Mouse (Mus musculus) central nervous system, embryonic 14 days (tissue): Measurements from ENCODE around the gene Trpm7. TPM values are rescaled to one million over a fixed set of nuclear protein-coding genes. Genes with fewer than 3 reads are reported as not detected.

Experiments used
- polyA plus RNA-seq: library from polyadenylated mRNA; depleted of rRNA; stranded (reverse); fragments of >200 nt; gene quantifications from 2 replicates; pipeline ENCODE4 v1.2.3, GENCODE M21; 2012; rRNA removed

Trpm7 gene
- 38.7 and 39.0 TPM in 2 replicates for polyA plus RNA-seq

GRCm38 (mm10) chr2:126875871-126876796 is at the start of gene Trpm7:
Gene Trpm7 (minus strand): TSS chr2:126876230.

GRCm38 (mm10) chr2:126783370-126783769 is 92.7 kb downstream of the Trpm7 start, which contains the start of gene Usp50:
Gene Usp50 (minus strand): TSS chr2:126783470.

Other genes with a start within 250 kb of the Trpm7 start
- gene Gabpb1, start 199.9 kb downstream of the Trpm7 start, polyA plus RNA-seq, result 38.4 and 42.1 TPM in 2 replicates
- 31.7 and 33.3 TPM in 2 replicates for gene Usp8, start 168.9 kb downstream of the Trpm7 start, polyA plus RNA-seq
- gene Usp50, start 92.8 kb downstream of the Trpm7 start, polyA plus RNA-seq, result 0.98 and 1.0 TPM in 2 replicates
- gene Sppl2a, start 57.0 kb upstream of the Trpm7 start, polyA plus RNA-seq, result 24.6 and 27.2 TPM in 2 replicates
- 12.1 and 12.3 TPM in 2 replicates for gene Ap4e1, start 132.5 kb upstream of the Trpm7 start, polyA plus RNA-seq
- gene Blvra, start 194.4 kb upstream of the Trpm7 start, polyA plus RNA-seq, result 16.2 and 19.8 TPM in 2 replicates